Mouse (Mus musculus) CH12.LX (cell line): ENCODE results near the gene Defb35. TPM values are rescaled to one million over a fixed set of nuclear protein-coding genes. Genes with fewer than 3 reads are reported as not detected.

Source experiments
- DNase-seq: peaks from one replicate; pipeline ENCODE4 v3.0.0-alpha.2; 2013; ENCODE audit errors: extremely low read depth
- H3K27ac ChIP-seq: 2 replicates; pipeline ENCODE4 v1.5.1; 2012; ENCODE audit warnings: low read depth, mild to moderate bottlenecking, control low read depth, moderate library complexity; ENCODE audit not compliant: insufficient read depth
- H3K27me3 ChIP-seq: replicated peaks from 2 replicates; pipeline ENCODE3; 2012; ENCODE audit warnings: inconsistent platforms
- H3K36me3 ChIP-seq, 2 experiments: replicated peaks in 1 of 2; 2 replicates each; pipeline versions ENCODE3 to v1.6.1; 2012; ENCODE audit warnings: inconsistent platforms in 1 of 2, low read length in 1 of 2, mild to moderate bottlenecking in 1 of 2, mixed read lengths in 1 of 2, moderate library complexity in 1 of 2; ENCODE audit not compliant: control insufficient read depth in 1 of 2, insufficient read depth in 1 of 2
- H3K4me1 ChIP-seq, 2 experiments: 2 replicates each; pipeline ENCODE4 v1.6.1; 2012; ENCODE audit warnings: inconsistent platforms in 1 of 2, moderate library complexity in 1 of 2; ENCODE audit not compliant: insufficient read depth in 2 of 2, control insufficient read depth in 1 of 2
- H3K4me2 ChIP-seq: 2 replicates; pipeline ENCODE4 v1.6.1; 2012; ENCODE audit warnings: low read depth, mild to moderate bottlenecking, control low read depth; ENCODE audit not compliant: poor library complexity, insufficient read depth, severe bottlenecking
- H3K4me3 ChIP-seq, 3 experiments: fragments of 150-350 bp in 1 of 3; sonication (generic) in 1 of 3; replicated peaks in 1 of 3; 2 replicates each; pipeline versions ENCODE3 to v1.5.1; 2011 to 2012; ENCODE audit warnings: low read depth in 2 of 3, low read length in 2 of 3, mild to moderate bottlenecking in 2 of 3, moderate library complexity in 2 of 3, control low read depth in 1 of 3, improper control_type of control experiment in 1 of 3, inconsistent platforms in 1 of 3, mixed read lengths in 1 of 3; ENCODE audit not compliant: poor library complexity in 1 of 3
- H3K79me2 ChIP-seq: replicated peaks from 2 replicates; pipeline ENCODE4 v1.6.1; 2012; ENCODE audit warnings: mild to moderate bottlenecking, moderate library complexity; ENCODE audit not compliant: control insufficient read depth, poor library complexity, insufficient read depth, severe bottlenecking; ENCODE audit errors: extremely low read depth
- H3K9ac ChIP-seq: 2 replicates; pipeline ENCODE4 v1.6.1; 2012; ENCODE audit warnings: low read depth, mild to moderate bottlenecking, control low read depth, moderate library complexity; ENCODE audit not compliant: insufficient read depth
- H3K9me3 ChIP-seq: replicated peaks from 2 replicates; pipeline ENCODE3; 2012; ENCODE audit warnings: low read length, inconsistent platforms, mixed read lengths
- CHD1 ChIP-seq: IDR thresholded peaks from 2 replicates; pipeline ENCODE4 v1.6.1; 2012; ENCODE audit warnings: low read depth, low read length, improper control_type of control experiment, inconsistent platforms
- CHD2 ChIP-seq: IDR thresholded peaks from 2 replicates; pipeline ENCODE4 v1.6.1; 2011; ENCODE audit warnings: low read length, improper control_type of control experiment
- CTCF ChIP-seq, 2 experiments: IDR thresholded peaks in 1 of 2; conservative IDR thresholded peaks in 1 of 2; 2 replicates each; pipeline ENCODE4 v1.5.1; 2011 to 2012; ENCODE audit warnings: low read depth in 2 of 2, low read length in 2 of 2, improper control_type of control experiment in 1 of 2, inconsistent platforms in 1 of 2, mild to moderate bottlenecking in 1 of 2, moderate library complexity in 1 of 2
- GABPA ChIP-seq: IDR thresholded peaks from 2 replicates; pipeline ENCODE4 v1.6.1; 2012; ENCODE audit warnings: low read depth, low read length, improper control_type of control experiment, inconsistent platforms; ENCODE audit not compliant: insufficient replicate concordance
- HCFC1 ChIP-seq: IDR thresholded peaks from 2 replicates; pipeline ENCODE4 v1.6.1; 2012; ENCODE audit warnings: low read depth, mild to moderate bottlenecking, inconsistent platforms, low read length, improper control_type of control experiment
- IRF4 ChIP-seq: IDR thresholded peaks from 2 replicates; pipeline ENCODE4 v1.6.1; 2014; ENCODE audit warnings: low read depth, mild to moderate bottlenecking, inconsistent platforms, low read length, improper control_type of control experiment
- JUND ChIP-seq: conservative IDR thresholded peaks from 2 replicates; pipeline ENCODE4 v1.6.1; 2011; ENCODE audit warnings: low read depth, low read length, improper control_type of control experiment
- MAX ChIP-seq: IDR thresholded peaks from 2 replicates; pipeline ENCODE4 v1.6.1; 2011; ENCODE audit warnings: low read length, improper control_type of control experiment
- MXI1 ChIP-seq: IDR thresholded peaks from 2 replicates; pipeline ENCODE4 v1.6.1; 2011; ENCODE audit warnings: mild to moderate bottlenecking, low read depth, low read length, improper control_type of control experiment
- MYC ChIP-seq: IDR thresholded peaks from 2 replicates; pipeline ENCODE4 v1.6.1; 2011; ENCODE audit warnings: low read depth, mild to moderate bottlenecking, improper control_type of control experiment, low read length
- NRF1 ChIP-seq: IDR thresholded peaks from 2 replicates; pipeline ENCODE4 v1.6.1; 2014; ENCODE audit warnings: low read depth, mild to moderate bottlenecking, inconsistent platforms, low read length, improper control_type of control experiment, moderate library complexity
- POLR2A ChIP-seq: IDR thresholded peaks from 2 replicates; pipeline ENCODE4 v1.6.1; 2011; ENCODE audit warnings: low read depth, mild to moderate bottlenecking, improper control_type of control experiment, low read length
- POLR2AphosphoS2 ChIP-seq: IDR thresholded peaks from 2 replicates; pipeline ENCODE4 v1.6.1; 2011; ENCODE audit warnings: low read depth, low read length, improper control_type of control experiment
- RAD21 ChIP-seq: IDR thresholded peaks from 2 replicates; pipeline ENCODE4 v1.6.1; 2011; ENCODE audit warnings: low read depth, mild to moderate bottlenecking, low read length, improper control_type of control experiment, moderate library complexity
- RCOR1 ChIP-seq: conservative IDR thresholded peaks from 2 replicates; pipeline ENCODE4 v1.6.1; 2012; ENCODE audit warnings: low read depth, mild to moderate bottlenecking, inconsistent platforms, low read length, improper control_type of control experiment
- SIN3A ChIP-seq: IDR thresholded peaks from 2 replicates; pipeline ENCODE4 v1.6.1; 2012; ENCODE audit warnings: low read length, improper control_type of control experiment, inconsistent platforms
- SMC3 ChIP-seq: IDR thresholded peaks from 2 replicates; pipeline ENCODE4 v1.6.1; 2011; ENCODE audit warnings: low read depth, low read length, improper control_type of control experiment
- TBP ChIP-seq: conservative IDR thresholded peaks from 2 replicates; pipeline ENCODE4 v1.6.1; 2011; ENCODE audit warnings: low read depth, low read length, improper control_type of control experiment
- USF2 ChIP-seq: conservative IDR thresholded peaks from 2 replicates; pipeline ENCODE4 v1.6.1; 2011; ENCODE audit warnings: low read depth, low read length, improper control_type of control experiment
- ZKSCAN1 ChIP-seq: IDR thresholded peaks from 2 replicates; pipeline ENCODE4 v1.6.1; 2012; ENCODE audit warnings: low read depth, inconsistent platforms, low read length, improper control_type of control experiment, borderline replicate concordance
- ZMIZ1 ChIP-seq: IDR thresholded peaks from 2 replicates; pipeline ENCODE4 v1.6.1; 2012; ENCODE audit warnings: low read depth, mild to moderate bottlenecking, inconsistent platforms, low read length, improper control_type of control experiment
- dilution Hi-C: fragments of 300-500 bp; cut with MboI; formaldehyde crosslinking; loops from 2 replicates; pipeline ENCODE4 v1.14.3; 2020; ENCODE audit warnings: low sequenced_read_pairs; ENCODE audit not compliant: extremely low pct_unique_long_range_greater_than_20kb, extremely low pct_ligation_motif_present
- in situ Hi-C: fragments of 300-500 bp; cut with MboI; formaldehyde crosslinking; loops from 3 replicates; pipeline ENCODE4 v1.14.3; 2019; ENCODE audit warnings: low sequenced_read_pairs, low pct_ligation_motif_present, low pct_unique_long_range_greater_than_20kb, mixed read lengths
- polyA plus RNA-seq: library from polyadenylated mRNA; unstranded; fragments of >175 nt; gene quantifications from 2 replicates; pipeline ENCODE4 v1.2.1, GENCODE M21; 2012; ENCODE audit warnings: low read depth; ENCODE audit not compliant: insufficient read length
- total RNA-seq, 2 experiments: library from RNA; depleted of rRNA; stranded (reverse); fragments of 300-350 nt in 1 of 2; fragments of >200 nt in 1 of 2; gene quantifications; 2 replicates each; pipeline ENCODE4 v1.2.3; 2012 to 2014

Defb35 gene
- total and polyA plus RNA-seq, 3 experiments, result not detected

DNA sequence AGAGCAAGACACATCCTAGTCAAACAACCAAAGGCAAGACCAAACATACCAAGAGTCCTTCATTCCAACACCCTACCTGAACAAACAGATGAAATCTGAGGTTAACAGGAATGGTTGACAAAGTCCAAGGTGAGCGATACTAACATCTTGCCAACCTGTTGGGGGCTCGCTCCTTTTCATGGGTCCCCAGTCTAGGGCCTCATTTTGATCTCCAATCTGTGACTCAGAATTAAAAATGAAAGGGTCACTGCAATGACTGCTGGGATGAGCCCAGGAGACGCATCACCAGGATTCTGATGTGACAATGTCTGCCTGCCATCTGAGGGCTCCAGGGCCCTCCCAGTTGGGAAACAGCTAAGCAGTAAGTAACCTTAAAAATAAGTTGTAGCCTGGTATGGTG is 31.3 kb downstream of the Defb35 start, which contains the start of gene Ccdc70:
Gene Ccdc70, plus strand, starts transcription at position 301 of the 400 bp plus-strand sequence.
- TF ChIP-seq HCFC1 (no peak), CHD2 (no peak), TBP (no peak), ZMIZ1 (no peak), MXI1 (no peak), MAX (no peak), JUND (no peak)
- in situ Hi-C loops (loop anchor here (25.0 kb wide), 1 partner anchor 207 kb away; no protein-coding TSS in a partner anchor), dilution Hi-C loops (no loop called here)
- H3K9ac ChIP-seq, result no peak within 1 kb of the TSS
- H3K27ac ChIP-seq, result no peak within 1 kb of the TSS
- H3K36me3 ChIP-seq, result no peaks in the 10 kb centered on the region
- H3K4me1 ChIP-seq, result no peaks in the 10 kb centered on the region
- peaks cover 86% of the 10 kb centered on the region for H3K27me3 ChIP-seq
- H3K79me2 ChIP-seq, result no peaks in the 10 kb centered on the region
- no peak within 1 kb of the TSS for H3K4me2 ChIP-seq
- H3K9me3 ChIP-seq, result no peaks in the 10 kb centered on the region
- H3K4me3 ChIP-seq, result no peak within 1 kb of the TSS
- no peak for DNase-seq

DNA sequence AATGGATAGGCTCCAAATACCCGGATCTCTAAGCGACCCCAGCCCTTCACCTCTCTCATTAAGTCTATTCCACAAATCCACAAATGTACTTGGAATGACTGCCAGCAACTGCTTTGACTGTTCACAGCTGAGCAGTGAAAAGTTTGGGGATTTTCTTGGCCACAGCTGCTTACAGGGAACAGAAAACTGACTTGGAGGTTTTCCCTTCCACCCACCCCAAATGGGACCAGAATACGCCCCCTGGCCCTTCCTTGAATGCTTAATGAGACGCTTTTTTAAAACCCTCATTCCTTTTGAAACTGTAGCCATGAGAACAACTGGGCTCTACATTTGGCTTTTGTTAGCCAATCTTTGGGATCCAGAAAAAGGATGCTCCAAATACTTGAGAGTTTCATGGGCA is 40.0 kb downstream of the Defb35 start:
- no peaks in the 10 kb centered on the region for H3K4me1 ChIP-seq
- no peak for DNase-seq
- no peaks in the 10 kb centered on the region for H3K36me3 ChIP-seq
- peaks cover 65% of the 10 kb centered on the region for H3K27me3 ChIP-seq
- H3K4me3 ChIP-seq, result no peak overlapping the region
- H3K9ac ChIP-seq, result no peak overlapping the region
- H3K9me3 ChIP-seq, result no peaks in the 10 kb centered on the region
- TF ChIP-seq IRF4, result no peak
- dilution Hi-C loops, result no loop called here
- no peak overlapping the region for H3K4me2 ChIP-seq
- no peak overlapping the region for H3K27ac ChIP-seq
- in situ Hi-C loops, result no loop called here
- no peaks in the 10 kb centered on the region for H3K79me2 ChIP-seq

DNA sequence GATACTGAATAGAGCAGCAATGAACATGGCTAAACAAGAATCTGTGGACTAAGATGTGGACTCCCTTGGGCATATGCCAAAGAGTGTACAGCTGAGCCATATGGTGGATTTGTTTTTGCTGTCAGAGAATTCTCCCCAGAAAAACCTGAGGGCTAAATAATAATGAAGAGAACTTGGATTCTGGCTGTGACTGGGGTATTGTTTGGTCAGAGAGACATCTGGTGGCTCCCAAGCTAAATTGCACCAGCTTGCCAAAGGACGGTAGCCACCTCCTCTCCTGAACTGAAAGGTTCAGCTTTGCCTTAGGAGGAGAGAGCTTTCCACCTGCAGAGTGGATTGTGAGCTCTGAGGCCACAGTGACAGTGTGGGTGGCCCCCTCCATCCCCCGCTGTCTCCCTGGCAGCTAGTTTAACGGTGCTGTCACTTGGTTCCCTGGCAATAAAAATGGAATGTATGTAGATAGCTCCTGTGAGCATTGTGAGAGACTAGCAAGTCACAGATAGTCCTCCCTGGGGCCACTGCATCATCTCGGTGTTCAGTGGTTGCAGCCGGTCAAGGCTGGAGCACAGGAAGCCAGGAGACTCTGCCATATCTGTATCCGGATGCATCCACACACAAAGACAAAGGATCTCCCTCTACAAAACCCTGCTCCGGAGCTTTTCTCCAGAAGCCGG is 43.6 kb downstream of the Defb35 start:
- Histone ChIP-seq H3K27me3 (peaks cover 31% of the 10 kb centered on the region), H3K79me2 (no peaks in the 10 kb centered on the region), H3K4me2 (no peak overlapping the region), H3K9me3 (no peaks in the 10 kb centered on the region), H3K4me3 (no peak overlapping the region), H3K36me3 (no peaks in the 10 kb centered on the region), H3K9ac (no peak overlapping the region), H3K4me1 (no peaks in the 10 kb centered on the region), H3K27ac (no peak overlapping the region)
- in situ Hi-C loops, result no loop called here
- TF ChIP-seq USF2, result no peak
- no peak for TF ChIP-seq NRF1
- no peak for TF ChIP-seq CHD1
- TF ChIP-seq POLR2AphosphoS2, result no peak
- TF ChIP-seq ZKSCAN1, result no peak
- TF ChIP-seq CTCF (conservative IDR thresholded peaks at IDR 0.05 in 1 of 2, IDR thresholded peaks at IDR 0.05 in 1 of 2; ENCODE audit: low read depth in 2 of 2, low read length in 2 of 2), result peak in 1 of 2 experiments; percentile 61; a peak in 2 of 4 replicates
- no peak for TF ChIP-seq HCFC1
- peak; percentile 56 for TF ChIP-seq RAD21
- no peak for TF ChIP-seq POLR2A
- no peak for TF ChIP-seq MAX
- TF ChIP-seq MYC, result no peak
- TF ChIP-seq RCOR1, result no peak
- peak; percentile 50 for TF ChIP-seq SMC3
- no peak for TF ChIP-seq TBP
- TF ChIP-seq SIN3A, result no peak
- TF ChIP-seq ZMIZ1, result no peak
- no peak for TF ChIP-seq GABPA
- dilution Hi-C loops, result no loop called here
- peak; percentile 7 for DNase-seq
